ENCODE assay signal across 9 mouse cellular contexts in the genomic region with DNA sequence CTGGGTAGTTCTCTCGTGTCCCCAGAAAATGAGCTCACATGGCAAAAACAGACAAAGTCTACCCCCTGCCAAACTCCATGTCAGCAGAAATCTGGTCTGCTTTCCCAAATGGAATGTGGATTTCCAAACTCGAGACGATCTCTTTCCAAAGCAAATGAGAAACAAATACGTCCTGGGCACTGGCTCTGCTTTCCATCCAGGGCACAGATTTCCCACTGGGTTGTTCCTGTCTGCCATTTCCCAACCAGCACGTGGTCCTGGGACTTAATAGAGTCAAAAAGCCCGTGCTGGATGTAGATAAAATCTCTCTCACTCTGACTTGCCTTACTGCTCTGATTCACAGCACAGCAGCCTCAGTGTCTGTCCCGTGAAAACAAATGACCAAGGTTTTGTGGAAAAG.
DNase-seq lines count a peak whose midpoint lies in the region; TF ChIP-seq lines count a peak whose summit lies in the region.
"Had no signal": no experiment of that assay in that cellular context is flagged by ENCODE, and none has a peak within 500 bp of the region (broad histone marks: within the 10 kb centered on the region; RNA-seq: fewer than 3 reads in every experiment).

No protein-coding gene starts in this region.

- TF ChIP-seq CTCF in kidney, adult 2 months (conservative IDR thresholded peaks at IDR 0.05; ENCODE audit: insufficient read depth, insufficient read length, low read depth, low read length): no peak

- DNase-seq in embryo, embryonic 11 days: peak; percentile 34
- DNase-seq in embryo, embryonic 10 days (ENCODE audit: low spot score): no peak
- peak; percentile 76 for DNase-seq in kidney, adult 2 months
- DNase-seq in kidney, postnatal 10 days: no peak
- peak; percentile 25 for DNase-seq in cerebellum, adult 8-10 months
- peak; percentile 39 for DNase-seq in limb, embryonic 10.5 days (ENCODE audit: low spot score)
- no peak for DNase-seq in left cerebral cortex, adult 8-10 months (ENCODE audit: low spot score in 2 of 2)
- DNase-seq in spleen, adult 12 weeks (ENCODE audit: low spot score): no peak

- WGBS in kidney, adult 2 months: 39% methylated on average over 7 of the region's 7 CpGs
- 57% methylated on average over 7 of the region's 7 CpGs for WGBS in limb, embryonic 10.5 days

- no peak overlapping the region for H3K4me3 ChIP-seq in kidney, adult 2 months (ENCODE audit: insufficient read depth, low read depth, low read length)
- H3K4me3 ChIP-seq in limb, embryonic 10.5 days: no peak overlapping the region

- H3K27ac ChIP-seq in kidney, adult 2 months (ENCODE audit: insufficient read depth, low read depth, low read length): peak overlapping the region; percentile 45; the same call in 1 of the 2 replicates
- peak overlapping the region; percentile 63 for H3K27ac ChIP-seq in limb, embryonic 10.5 days
- H3K27ac ChIP-seq: hindbrain, postnatal 0 days had no signal

- TF ChIP-seq POLR2A in kidney, adult 2 months (IDR thresholded peaks at IDR 0.05; ENCODE audit: low read depth, low read length): no peak

- H3K36me3 ChIP-seq in kidney, adult 2 months (ENCODE audit: control insufficient read depth, insufficient read depth, low read length): no peaks in the 10 kb centered on the region
- no peaks in the 10 kb centered on the region for H3K36me3 ChIP-seq in limb, embryonic 10.5 days

- no peaks in the 10 kb centered on the region for H3K9me3 ChIP-seq in limb, embryonic 10.5 days (replicated peaks)

- no peaks in the 10 kb centered on the region for H3K27me3 ChIP-seq in kidney, adult 2 months (replicated peaks; ENCODE audit: control insufficient read depth, insufficient read depth, low read length)
- no peaks in the 10 kb centered on the region for H3K27me3 ChIP-seq in limb, embryonic 10.5 days (ENCODE audit: low read depth, poor library complexity, severe bottlenecking)

- H3K4me1 ChIP-seq in kidney, adult 2 months (ENCODE audit: control insufficient read depth, insufficient read depth, low read length): peaks cover 25% of the 10 kb centered on the region
- peaks cover 41% of the 10 kb centered on the region for H3K4me1 ChIP-seq in limb, embryonic 10.5 days

Comparison
In these comparisons a context has a peak if more than half of its experiments do, and no peak if none do; other contexts are left out.
1. DNase-seq: peak in embryo, embryonic 11 days (single experiment), kidney, adult 2 months (single experiment), cerebellum, adult 8-10 months (single experiment) and limb, embryonic 10.5 days (single experiment); none in embryo, embryonic 10 days (single experiment), kidney, postnatal 10 days (single experiment), left cerebral cortex, adult 8-10 months (0 of 2) and spleen, adult 12 weeks (single experiment).